Mouse (Mus musculus) cerebellum, adult 8-10 months (tissue): Measurements from ENCODE around the gene Gm7102.
"Not testable (repeated sequence)": the region's sequence is repeated elsewhere in the genome, so short reads cannot be mapped to it uniquely, and the experiment has no call there.

Experiments
- DNase-seq: peaks from one replicate; pipeline ENCODE4 v3.0.0; 2022

Gm7102 gene

GRCm38 (mm10) chr19:61175756-61176324 lies at the start of gene Gm7102:
Gene Gm7102, minus strand, starts transcription at chr19:61176309.
- no peak for DNase-seq

DNA sequence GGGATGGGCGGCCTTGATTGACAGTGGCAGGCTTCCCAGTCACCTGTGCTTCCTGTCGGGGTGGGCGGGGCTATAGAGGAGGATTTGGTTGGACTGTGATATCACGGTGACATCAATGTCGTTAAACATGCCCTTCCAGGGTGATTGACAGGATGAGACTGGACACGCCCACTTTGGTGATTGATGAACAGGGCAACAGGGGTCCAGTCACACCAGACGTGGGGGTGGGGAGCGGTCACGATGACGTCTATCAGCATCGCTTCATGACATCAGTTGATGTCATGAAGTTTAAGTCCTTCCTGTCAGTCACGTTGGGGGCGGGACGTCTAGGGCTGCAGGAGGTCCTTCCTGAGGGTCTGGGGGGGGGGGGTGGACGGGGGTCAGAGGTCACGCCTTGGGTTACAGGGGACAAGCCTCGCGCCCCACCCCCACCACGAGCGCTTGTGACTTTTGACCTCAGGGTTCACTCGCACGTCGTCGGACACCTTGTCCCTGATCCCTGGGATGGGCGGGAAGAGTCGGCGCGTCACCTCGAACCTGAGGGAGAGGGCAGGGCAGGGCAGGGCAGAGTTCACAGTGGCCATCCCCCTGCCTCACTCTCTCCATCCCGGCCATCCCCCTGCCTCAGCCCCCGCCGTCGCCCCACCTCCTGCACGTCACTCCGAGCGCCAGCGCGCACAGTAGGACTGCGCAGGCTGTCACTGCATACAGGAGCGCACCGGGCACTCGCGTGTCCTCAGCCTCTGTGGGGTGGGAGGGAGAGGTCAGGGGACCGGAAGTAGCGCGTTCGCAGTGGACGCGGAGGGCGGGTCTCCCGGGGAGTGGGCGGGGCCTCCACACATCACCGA lies 48.8 kb upstream of the Gm7102 start:
- peak; percentile 11 for DNase-seq

GRCm38 (mm10) chr19:61223706-61224328 lies 47.7 kb upstream of the Gm7102 start:
- no peak for DNase-seq

DNA sequence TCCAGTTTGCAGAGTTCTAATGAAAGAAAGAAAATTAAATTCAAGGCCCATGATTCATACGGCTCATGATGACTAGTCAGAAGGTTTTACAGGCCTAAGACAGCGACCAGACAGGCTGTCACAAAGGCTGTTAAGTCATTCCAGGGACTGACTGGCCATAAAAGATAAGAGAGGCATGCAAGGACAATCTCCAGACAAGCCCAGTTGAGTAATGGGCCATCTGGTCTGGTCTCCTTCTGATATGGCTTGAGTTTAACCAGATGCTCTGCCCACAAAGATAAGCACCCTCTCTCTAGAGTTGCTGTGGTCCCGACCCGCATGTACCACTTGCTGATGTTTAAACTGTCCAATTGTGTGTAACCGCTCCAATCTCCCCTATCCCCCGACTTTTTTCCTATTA lies 31.4 kb upstream of the Gm7102 start:
- not testable (repeated sequence) for DNase-seq

- peak; percentile 9 for DNase-seq
Measured at GRCm38 (mm10) chr19:61199836-61200235, 23.7 kb upstream of the Gm7102 start.

- peak; percentile 74 for DNase-seq
Measured at GRCm38 (mm10) chr19:61199316-61199715, 23.2 kb upstream of the Gm7102 start.

DNA sequence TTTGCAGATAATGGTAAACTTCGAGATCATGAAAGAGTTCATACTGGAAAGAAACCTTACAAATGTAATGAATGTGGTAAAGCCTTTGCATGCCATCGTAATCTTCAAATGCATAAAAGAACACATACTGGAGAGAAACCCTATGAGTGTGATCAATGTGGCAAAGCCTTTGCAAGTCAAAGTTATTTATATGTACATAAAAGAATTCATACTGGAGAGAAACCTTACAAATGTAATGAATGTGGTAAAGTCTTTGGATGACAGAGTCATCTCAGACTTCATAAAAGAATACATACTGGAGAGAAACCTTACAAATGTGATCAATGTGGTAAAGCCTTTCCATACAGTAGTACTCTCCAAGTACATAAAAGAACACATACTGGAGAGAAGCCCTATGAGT lies 7.5 kb upstream of the Gm7102 start, which contains the start of gene Gm6020:
Gene Gm6020 (plus strand): TSS at position 301 of the 400 bp plus-strand sequence.
- DNase-seq: not testable (repeated sequence)

DNA sequence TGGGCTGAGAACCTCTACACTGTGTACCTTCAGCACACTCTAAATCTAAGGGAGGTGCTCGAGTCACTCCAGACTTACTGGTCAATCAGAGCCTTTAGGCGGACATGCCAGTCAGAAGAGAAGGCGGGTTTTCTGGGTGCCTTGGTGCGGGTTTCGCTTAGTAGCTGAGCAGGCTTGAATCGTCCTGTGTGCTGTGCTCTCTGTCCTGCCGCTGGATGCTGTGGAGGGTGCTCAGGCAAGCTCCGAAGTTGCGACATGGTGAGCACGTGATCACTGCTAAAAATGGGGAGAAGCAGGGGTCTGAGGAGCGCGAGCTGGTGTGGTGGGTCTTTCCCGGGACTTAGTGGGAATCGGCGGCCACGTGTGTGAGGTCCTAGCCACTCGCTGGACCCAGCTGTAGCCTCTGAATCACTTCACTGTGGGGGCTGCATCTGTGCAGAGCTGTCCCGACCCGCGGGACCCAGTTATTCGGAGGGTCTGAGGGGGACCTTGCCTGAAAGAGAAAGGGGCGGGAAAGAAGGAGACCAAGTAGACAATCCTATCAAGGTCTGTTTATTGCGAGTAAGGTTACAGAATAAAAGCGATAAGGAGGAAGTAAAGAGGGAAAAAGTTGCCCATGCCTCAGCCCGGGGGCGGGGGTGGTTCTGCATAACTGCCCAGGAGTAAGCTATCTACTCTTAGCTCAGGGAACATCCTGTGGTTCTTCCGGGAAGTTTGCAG lies 24.2 kb downstream of the Gm7102 start:
- no peak for DNase-seq

GRCm38 (mm10) chr19:61151372-61151700 lies 24.8 kb downstream of the Gm7102 start:
- no peak for DNase-seq

GRCm38 (mm10) chr19:61141299-61141698 lies 34.8 kb downstream of the Gm7102 start:
- no peak for DNase-seq

- peak; percentile 75 for DNase-seq
Measured at GRCm38 (mm10) chr19:61140342-61141206, 35.5 kb downstream of the Gm7102 start, which contains the start of gene Zfp950. Gene Zfp950, minus strand, starts transcription at chr19:61140840.

DNA sequence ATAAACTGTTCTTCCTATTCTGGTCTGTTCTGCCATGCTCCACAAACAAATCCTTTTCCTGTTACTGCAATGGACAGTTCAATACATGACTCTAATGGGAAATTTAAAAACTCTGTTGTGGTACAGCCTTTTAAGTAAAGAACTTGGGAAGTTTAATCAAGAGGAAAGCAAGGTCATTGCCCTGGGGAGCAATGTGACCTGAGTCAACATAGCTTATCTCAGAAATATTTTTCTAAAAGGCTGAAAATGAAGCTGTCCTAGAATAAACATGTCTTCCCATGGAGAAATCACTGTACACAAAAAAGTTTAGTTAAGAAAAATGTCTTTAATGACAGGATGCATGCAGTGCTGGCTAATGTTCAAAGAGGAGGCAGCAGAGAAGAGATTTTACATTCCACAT lies 37.5 kb downstream of the Gm7102 start:
- DNase-seq: no peak

- no peak for DNase-seq
Measured at GRCm38 (mm10) chr19:61131096-61131495, 45.0 kb downstream of the Gm7102 start.
